In the genomic region with DNA sequence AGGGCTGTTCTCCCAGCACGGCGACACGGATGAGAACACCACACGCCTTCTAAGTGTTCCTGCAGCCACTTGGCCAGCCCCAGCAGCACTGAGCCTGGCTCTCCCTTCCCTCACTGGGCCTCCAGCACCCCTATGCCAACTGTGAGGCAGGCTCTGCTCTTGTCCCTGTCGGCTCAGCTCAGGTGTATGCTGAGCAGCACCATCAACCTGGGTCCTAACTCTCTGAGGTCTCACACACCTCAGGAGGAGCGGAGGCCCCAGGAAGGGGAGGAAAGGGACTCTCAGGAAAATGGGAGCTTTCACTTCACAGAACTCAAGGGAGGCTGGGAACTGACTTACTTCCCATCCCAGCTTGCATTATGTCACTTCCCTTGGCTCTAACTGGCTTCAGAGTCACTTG, we compare ENCODE assay signal across 16 mouse cellular contexts. TPM values are rescaled to one million over a fixed set of nuclear protein-coding genes. Genes with fewer than 3 reads are reported as not detected.
DNase-seq lines count a peak whose midpoint lies in the region; ATAC-seq and TF ChIP-seq lines count a peak whose summit lies in the region.
"Had no signal": no experiment of that assay in that cellular context is flagged by ENCODE, and none has a peak within 500 bp of the region (broad histone marks: within the 10 kb centered on the region; RNA-seq: fewer than 3 reads in every experiment).

No protein-coding gene starts in this region.

- 76% methylated on average over 6 of the region's 6 CpGs for WGBS in heart, embryonic 12.5 days
- 45% methylated on average over 6 of the region's 6 CpGs for WGBS in kidney, postnatal 0 days
- 55% methylated on average over 6 of the region's 6 CpGs for WGBS in embryonic facial prominence, embryonic 15.5 days
- WGBS in limb, embryonic 13.5 days = 66% methylated on average over 6 of the region's 6 CpGs

- peaks cover 7% of the 10 kb centered on the region for H3K4me1 ChIP-seq in heart, embryonic 12.5 days (replicated peaks)
- H3K4me1 ChIP-seq in kidney, postnatal 0 days (replicated peaks; ENCODE audit: insufficient read depth, low read length) = peaks cover 6% of the 10 kb centered on the region
- peaks cover 27% of the 10 kb centered on the region for H3K4me1 ChIP-seq in embryonic facial prominence, embryonic 15.5 days
- H3K4me1 ChIP-seq in limb, embryonic 13.5 days = peaks cover 23% of the 10 kb centered on the region

- H3K9ac ChIP-seq in heart, embryonic 12.5 days = no peak overlapping the region
- H3K9ac ChIP-seq in kidney, postnatal 0 days (ENCODE audit: low read depth, low read length) = no peak overlapping the region
- no peak overlapping the region for H3K9ac ChIP-seq in embryonic facial prominence, embryonic 15.5 days
- H3K9ac ChIP-seq in limb, embryonic 13.5 days = no peak overlapping the region
- H3K9ac ChIP-seq: hindbrain, embryonic 15.5 days; lung, embryonic 15.5 days had no signal

- no peak overlapping the region for H3K4me2 ChIP-seq in heart, embryonic 12.5 days
- no peak overlapping the region for H3K4me2 ChIP-seq in kidney, postnatal 0 days (ENCODE audit: low read length)
- H3K4me2 ChIP-seq in embryonic facial prominence, embryonic 15.5 days (replicated peaks) = no peak overlapping the region
- no peak overlapping the region for H3K4me2 ChIP-seq in limb, embryonic 13.5 days (replicated peaks)
- H3K4me2 ChIP-seq: hindbrain, embryonic 15.5 days; lung, embryonic 15.5 days had no signal

- intact Hi-C loops in left cerebral cortex, postnatal 25 days (cut with DNase I) = no loop called here

- H3K27me3 ChIP-seq in heart, embryonic 12.5 days (replicated peaks) = no peaks in the 10 kb centered on the region
- no peaks in the 10 kb centered on the region for H3K27me3 ChIP-seq in kidney, postnatal 0 days (ENCODE audit: insufficient read depth, low read length)
- no peaks in the 10 kb centered on the region for H3K27me3 ChIP-seq in embryonic facial prominence, embryonic 15.5 days
- H3K27me3 ChIP-seq in limb, embryonic 13.5 days = no peaks in the 10 kb centered on the region
- H3K27me3 ChIP-seq: hindbrain, embryonic 15.5 days; lung, embryonic 15.5 days had no signal

- H3K27ac ChIP-seq in heart, embryonic 12.5 days (ENCODE audit: poor library complexity, severe bottlenecking) = no peak overlapping the region
- 0 out of 2 replicates have a peak overlapping the region, but pooled peaks have one; percentile 44 for H3K27ac ChIP-seq in kidney, postnatal 0 days
- peak overlapping the region; percentile 75 for H3K27ac ChIP-seq in embryonic facial prominence, embryonic 15.5 days (replicated peaks)
- H3K27ac ChIP-seq in limb, embryonic 13.5 days = peak overlapping the region; percentile 70; the same call in 1 of the 2 replicates
- H3K27ac ChIP-seq: hindbrain, embryonic 15.5 days had no signal

- no peaks in the 10 kb centered on the region for H3K36me3 ChIP-seq in heart, embryonic 12.5 days
- no peaks in the 10 kb centered on the region for H3K36me3 ChIP-seq in kidney, postnatal 0 days (ENCODE audit: insufficient read depth, low read length)
- no peaks in the 10 kb centered on the region for H3K36me3 ChIP-seq in embryonic facial prominence, embryonic 15.5 days
- H3K36me3 ChIP-seq in limb, embryonic 13.5 days = no peaks in the 10 kb centered on the region
- H3K36me3 ChIP-seq: G1E; hindbrain, embryonic 15.5 days; lung, embryonic 15.5 days had no signal

- TF ChIP-seq CTCF in kidney, postnatal 0 days (IDR thresholded peaks at IDR 0.05; ENCODE audit: low read depth) = no peak

- peak; percentile 97 for DNase-seq in heart, adult 11 months
- DNase-seq in kidney, postnatal 0 days (ENCODE audit: low spot score) = no peak
- no peak for DNase-seq in kidney, adult 18-20 months
- no peak for DNase-seq in right cerebral cortex, postnatal 4 days
- DNase-seq in left cerebral cortex, postnatal 25 days (ENCODE audit: low spot score in 2 of 2) = no peak
- DNase-seq: adrenal gland, postnatal 10 days; cerebellum, adult 9-11 months; right cerebral cortex, postnatal 14 days; thymus, postnatal 14 days had no signal

- no peaks in the 10 kb centered on the region for H3K9me3 ChIP-seq in heart, embryonic 12.5 days (replicated peaks)
- H3K9me3 ChIP-seq in kidney, postnatal 0 days (replicated peaks; ENCODE audit: low read length) = no peaks in the 10 kb centered on the region
- H3K9me3 ChIP-seq in embryonic facial prominence, embryonic 15.5 days (replicated peaks) = no peaks in the 10 kb centered on the region
- no peaks in the 10 kb centered on the region for H3K9me3 ChIP-seq in limb, embryonic 13.5 days
- H3K9me3 ChIP-seq: G1E; hindbrain, embryonic 15.5 days; lung, embryonic 15.5 days; megakaryocyte, embryonic 14.5 days had no signal

- no peak for ATAC-seq in heart, embryonic 12.5 days (ENCODE audit: insufficient number of reproducible peaks, low FRiP score)
- ATAC-seq in kidney, postnatal 0 days (replicated peaks; ENCODE audit: low FRiP score, low read depth) = no peak
- ATAC-seq in embryonic facial prominence, embryonic 15.5 days (ENCODE audit: insufficient number of reproducible peaks, low FRiP score, low TSS enrichment, low read depth) = no peak
- ATAC-seq in limb, embryonic 13.5 days (ENCODE audit: low FRiP score, low read depth) = no peak

- no peak overlapping the region for H3K4me3 ChIP-seq in heart, embryonic 12.5 days
- H3K4me3 ChIP-seq in kidney, postnatal 0 days (replicated peaks; ENCODE audit: low read depth, low read length) = no peak overlapping the region
- H3K4me3 ChIP-seq in embryonic facial prominence, embryonic 15.5 days (replicated peaks) = no peak overlapping the region
- no peak overlapping the region for H3K4me3 ChIP-seq in limb, embryonic 13.5 days
- H3K4me3 ChIP-seq: hindbrain, embryonic 15.5 days; lung, embryonic 15.5 days; megakaryocyte, embryonic 14.5 days had no signal

RNA-seq across cellular contexts. Expression of a gene that starts 54.2 kb away (rescaled TPM):
- polyA plus RNA-seq in heart, embryonic 12.5 days (2016; fragmentation: Nextera tagmentation; extraction: Ambion mirVana) = 11.9 and 13.3 TPM in 2 replicates
- polyA plus RNA-seq in kidney, postnatal 0 days (2015; fragmentation: Nextera tagmentation; extraction: Ambion mirVana) = 13.5 and 14.7 TPM in 2 replicates
- 18.6 and 19.6 TPM in 2 replicates for polyA plus RNA-seq in embryonic facial prominence, embryonic 15.5 days (2015; fragmentation: Nextera tagmentation; extraction: Ambion mirVana)
- polyA plus RNA-seq in limb, embryonic 13.5 days (2015; fragmentation: Nextera tagmentation; extraction: Ambion mirVana) = 21.8 and 22.7 TPM in 2 replicates
- 10 to 100 TPM; 16.0 to 16.9 TPM for total RNA-seq in left cerebral cortex, postnatal 25 days (2021)
- polyA plus RNA-seq: G1E had no signal
